Mouse (Mus musculus): ENCODE data around the gene Rpl22. TPM values are rescaled to one million over a fixed set of nuclear protein-coding genes. Genes with fewer than 3 reads are reported as not detected.

Gene Rpl22
- total and polyA plus RNA-seq, 2 experiments, result 22.2 to 199 TPM

DNA sequence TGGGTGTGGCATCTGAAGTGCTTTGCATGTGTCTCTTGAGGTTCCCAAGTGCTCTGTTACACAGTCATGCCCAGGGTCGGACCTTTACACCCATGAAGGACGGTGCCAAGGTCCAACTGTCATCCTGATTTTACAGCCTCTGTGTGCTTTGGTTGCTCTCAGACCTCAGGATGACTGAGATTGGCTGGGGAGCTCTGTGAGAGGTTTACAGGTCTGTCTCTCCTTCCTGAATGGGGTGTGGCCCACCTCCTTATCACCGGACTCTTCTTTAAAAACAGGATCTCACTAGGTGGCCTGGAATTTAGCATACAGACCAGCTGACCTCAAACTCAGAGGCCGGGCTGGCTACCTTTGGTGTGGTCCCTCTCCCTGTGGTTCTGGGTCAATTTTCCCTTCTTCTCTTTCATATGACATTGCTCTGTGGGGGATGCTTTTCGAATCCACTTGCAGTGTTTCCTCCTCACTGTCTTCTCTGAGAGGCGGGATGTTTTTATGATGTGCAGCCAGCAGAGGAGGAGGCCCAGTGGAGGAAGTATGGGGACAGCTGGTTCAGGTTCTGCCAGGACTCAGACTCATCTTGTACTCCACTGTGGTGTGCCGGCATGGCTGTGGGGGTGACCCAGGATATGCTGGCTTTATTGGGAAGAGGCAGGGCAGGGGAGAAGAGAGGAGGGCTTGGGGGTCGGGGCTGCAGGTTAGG lies 25.3 kb downstream of the Rpl22 start:
- no peaks in the 10 kb centered on the region for H3K4me1 ChIP-seq (ENCODE audit: control insufficient read depth, insufficient read depth, low read length)
- no peak for DNase-seq (ENCODE audit: extremely low read depth, low read depth, low spot score)
- WGBS, result 31% methylated on average over 8 of the region's 8 CpGs
- no peaks in the 10 kb centered on the region for H3K27me3 ChIP-seq (ENCODE audit: control insufficient read depth, insufficient read depth, low read length)
- no peak overlapping the region for H3K27ac ChIP-seq (replicated peaks; ENCODE audit: insufficient read depth, low read depth, low read length)
- H3K4me3 ChIP-seq (ENCODE audit: insufficient read depth, low read depth, low read length), result no peak overlapping the region
- H3K36me3 ChIP-seq (ENCODE audit: control insufficient read depth, insufficient read depth, low read length), result no peaks in the 10 kb centered on the region
- no peak for TF ChIP-seq POLR2A (IDR thresholded peaks at IDR 0.05; ENCODE audit: extremely low read depth, insufficient read depth, low read length)
- TF ChIP-seq CTCF (IDR thresholded peaks at IDR 0.05; ENCODE audit: low read depth, low read length), result no peak
- H3K79me2 ChIP-seq (ENCODE audit: control insufficient read depth, insufficient read depth, low read length), result no peaks in the 10 kb centered on the region
- no peak overlapping the region for H3K9ac ChIP-seq (ENCODE audit: low read depth, low read length)

DNA sequence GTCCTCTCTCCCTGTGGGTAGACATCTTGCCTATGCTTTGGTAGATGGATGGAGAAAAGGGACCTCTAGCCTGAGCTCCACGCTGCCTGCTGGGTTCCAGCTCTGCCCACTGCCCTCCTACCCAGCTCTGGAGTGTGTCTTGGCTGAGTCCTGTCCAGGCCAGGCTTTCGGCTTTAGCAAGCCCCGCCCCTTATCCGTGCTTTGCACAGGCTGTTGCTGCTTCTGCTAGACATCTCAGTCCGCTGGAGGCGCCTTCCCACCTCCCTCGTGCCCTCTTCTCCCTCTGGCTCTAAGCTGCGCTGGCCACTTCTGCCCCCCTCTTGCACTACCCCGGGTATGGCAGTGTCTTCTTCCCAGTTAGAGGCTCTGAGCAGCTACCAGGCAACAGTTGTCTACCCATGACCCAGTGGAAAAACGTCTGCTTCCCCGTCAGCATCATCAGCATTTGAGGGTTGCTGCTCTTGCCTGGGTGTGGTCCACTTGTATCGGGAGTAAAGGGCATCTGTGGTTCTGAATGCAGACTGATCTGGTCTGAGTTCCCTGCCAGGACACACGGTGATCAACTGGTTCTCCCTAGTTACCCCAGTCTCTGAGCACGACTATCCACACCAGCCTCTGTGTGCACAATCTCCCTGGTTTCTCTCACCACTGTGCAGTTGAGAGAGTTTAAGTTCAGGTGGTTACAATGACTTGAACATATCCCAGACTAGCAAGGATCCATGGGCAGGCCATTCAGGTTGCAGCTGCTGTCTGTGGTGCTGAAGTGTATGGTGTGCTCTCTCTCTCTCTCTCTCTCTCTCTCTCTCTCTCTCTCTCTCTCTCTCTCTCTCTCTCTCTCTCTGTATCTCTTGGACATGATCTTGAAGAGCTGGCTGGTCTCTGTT lies 26.1 kb downstream of the Rpl22 start:
- no peaks in the 10 kb centered on the region for H3K79me2 ChIP-seq (ENCODE audit: control insufficient read depth, insufficient read depth, low read length)
- no peaks in the 10 kb centered on the region for H3K4me1 ChIP-seq (ENCODE audit: control insufficient read depth, insufficient read depth, low read length)
- H3K9ac ChIP-seq (ENCODE audit: low read depth, low read length), result no peak overlapping the region
- H3K36me3 ChIP-seq (ENCODE audit: control insufficient read depth, insufficient read depth, low read length), result no peaks in the 10 kb centered on the region
- DNase-seq (ENCODE audit: extremely low read depth, low read depth, low spot score), result no peak
- H3K27ac ChIP-seq (replicated peaks; ENCODE audit: insufficient read depth, low read depth, low read length), result no peak overlapping the region
- H3K27me3 ChIP-seq (ENCODE audit: control insufficient read depth, insufficient read depth, low read length), result no peaks in the 10 kb centered on the region
- 19% methylated on average over 14 of the region's 14 CpGs for WGBS
- TF ChIP-seq CTCF (IDR thresholded peaks at IDR 0.05; ENCODE audit: low read depth, low read length) (no peak), POLR2A (IDR thresholded peaks at IDR 0.05; ENCODE audit: extremely low read depth, insufficient read depth, low read length) (no peak)
- H3K4me3 ChIP-seq (ENCODE audit: insufficient read depth, low read depth, low read length), result no peak overlapping the region

DNA sequence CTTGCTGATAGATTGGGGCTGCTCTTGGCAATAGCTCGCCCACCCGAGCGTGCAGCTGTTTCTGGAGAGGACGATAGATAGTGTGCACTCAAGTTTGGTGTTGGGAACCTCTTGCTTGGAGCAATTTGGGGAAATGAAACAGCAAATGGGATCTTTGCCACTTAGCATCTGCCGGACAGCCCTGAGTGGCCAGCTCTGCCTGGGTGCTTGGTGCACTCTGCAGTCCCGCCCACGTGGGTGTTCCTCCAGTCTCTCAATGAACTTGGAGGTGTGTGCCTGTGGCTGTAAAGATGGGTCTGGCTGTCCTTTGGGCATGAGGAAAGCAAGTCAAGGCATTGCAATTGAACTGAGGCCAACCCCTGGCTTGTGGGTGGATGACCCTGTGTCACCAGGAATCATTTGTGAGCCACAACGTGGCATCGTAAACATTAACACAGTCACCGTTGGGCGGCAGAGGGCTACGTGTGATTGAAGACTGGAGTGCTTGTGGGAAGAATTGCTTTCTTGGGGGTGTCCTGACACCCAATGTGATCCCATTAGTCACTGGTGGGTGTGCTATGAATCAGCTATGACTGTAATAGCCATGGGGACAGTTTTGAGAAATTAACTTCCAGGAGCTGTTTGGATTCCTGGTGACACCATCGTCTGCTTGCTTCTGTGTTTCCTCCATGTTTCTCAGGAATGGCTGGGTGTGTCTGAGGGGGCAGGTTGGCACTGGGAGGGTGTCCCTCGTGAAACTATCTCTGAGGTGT lies 28.5 kb downstream of the Rpl22 start:
- H3K27me3 ChIP-seq (ENCODE audit: control insufficient read depth, insufficient read depth, low read length), result no peaks in the 10 kb centered on the region
- H3K79me2 ChIP-seq (ENCODE audit: control insufficient read depth, insufficient read depth, low read length), result no peaks in the 10 kb centered on the region
- H3K4me3 ChIP-seq (ENCODE audit: insufficient read depth, low read depth, low read length), result no peak overlapping the region
- no peak overlapping the region for H3K9ac ChIP-seq (ENCODE audit: low read depth, low read length)
- TF ChIP-seq CTCF (IDR thresholded peaks at IDR 0.05; ENCODE audit: low read depth, low read length) (no peak), POLR2A (IDR thresholded peaks at IDR 0.05; ENCODE audit: extremely low read depth, insufficient read depth, low read length) (no peak)
- 73% methylated on average over 14 of the region's 14 CpGs for WGBS
- H3K27ac ChIP-seq (replicated peaks; ENCODE audit: insufficient read depth, low read depth, low read length), result no peak overlapping the region
- no peaks in the 10 kb centered on the region for H3K4me1 ChIP-seq (ENCODE audit: control insufficient read depth, insufficient read depth, low read length)
- H3K36me3 ChIP-seq (ENCODE audit: control insufficient read depth, insufficient read depth, low read length), result no peaks in the 10 kb centered on the region
- DNase-seq (ENCODE audit: extremely low read depth, low read depth, low spot score), result no peak

DNA sequence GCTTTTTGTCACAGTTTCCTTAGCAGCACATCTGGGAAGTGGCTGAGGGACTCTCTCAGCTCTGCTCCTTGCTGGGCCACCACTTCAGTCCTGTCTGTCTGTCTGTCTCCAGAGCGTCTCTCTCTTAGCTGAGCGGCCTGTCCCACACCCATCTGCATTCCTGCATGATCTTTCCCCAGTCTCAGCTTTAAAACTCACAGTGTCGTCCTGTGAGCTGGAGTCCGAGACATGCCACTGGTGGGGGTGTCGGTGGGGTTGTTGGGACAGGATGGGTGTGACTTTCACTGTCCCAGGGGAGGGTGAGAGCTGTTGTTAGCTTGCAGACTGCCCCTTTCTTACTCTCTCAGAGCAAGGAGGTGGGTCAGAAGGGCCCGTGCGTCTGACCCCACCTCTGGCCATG lies 30.1 kb downstream of the Rpl22 start:
- no peaks in the 10 kb centered on the region for H3K27me3 ChIP-seq (ENCODE audit: control insufficient read depth, insufficient read depth, low read length)
- DNase-seq (ENCODE audit: extremely low read depth, low read depth, low spot score), result no peak
- no peak overlapping the region for H3K27ac ChIP-seq (replicated peaks; ENCODE audit: insufficient read depth, low read depth, low read length)
- TF ChIP-seq POLR2A (IDR thresholded peaks at IDR 0.05; ENCODE audit: extremely low read depth, insufficient read depth, low read length), result no peak
- no peak for TF ChIP-seq CTCF (IDR thresholded peaks at IDR 0.05; ENCODE audit: low read depth, low read length)
- H3K9ac ChIP-seq (ENCODE audit: low read depth, low read length), result no peak overlapping the region
- WGBS, result 80% methylated on average over 7 of the region's 7 CpGs
- no peaks in the 10 kb centered on the region for H3K79me2 ChIP-seq (ENCODE audit: control insufficient read depth, insufficient read depth, low read length)
- no peaks in the 10 kb centered on the region for H3K36me3 ChIP-seq (ENCODE audit: control insufficient read depth, insufficient read depth, low read length)
- H3K4me1 ChIP-seq (ENCODE audit: control insufficient read depth, insufficient read depth, low read length), result no peaks in the 10 kb centered on the region
- H3K4me3 ChIP-seq (ENCODE audit: insufficient read depth, low read depth, low read length), result no peak overlapping the region

DNA sequence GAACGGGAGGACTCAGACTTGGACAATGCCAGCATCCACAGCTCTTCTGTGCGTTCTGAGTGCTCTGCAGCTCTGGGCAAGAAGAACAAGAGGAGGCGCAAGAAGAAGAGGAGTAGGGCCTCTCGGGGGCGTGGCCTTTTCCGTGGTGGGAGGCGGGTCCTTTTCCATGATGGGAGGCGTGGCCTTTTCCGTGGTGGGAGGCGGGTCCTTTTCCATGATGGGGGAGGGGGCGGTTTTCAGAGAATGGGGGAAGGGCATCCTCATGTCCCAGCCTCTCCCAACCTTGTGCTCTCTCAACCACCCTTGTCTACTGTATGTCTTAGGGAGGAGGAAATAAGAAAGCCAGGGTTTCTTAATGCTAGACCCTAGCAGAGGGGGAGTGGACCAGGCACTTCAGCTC lies 34.2 kb downstream of the Rpl22 start:
- no peaks in the 10 kb centered on the region for H3K36me3 ChIP-seq (ENCODE audit: control insufficient read depth, insufficient read depth, low read length)
- no peak overlapping the region for H3K27ac ChIP-seq (replicated peaks; ENCODE audit: insufficient read depth, low read depth, low read length)
- H3K79me2 ChIP-seq (ENCODE audit: control insufficient read depth, insufficient read depth, low read length), result no peaks in the 10 kb centered on the region
- no peaks in the 10 kb centered on the region for H3K4me1 ChIP-seq (ENCODE audit: control insufficient read depth, insufficient read depth, low read length)
- no peak for TF ChIP-seq POLR2A (IDR thresholded peaks at IDR 0.05; ENCODE audit: extremely low read depth, insufficient read depth, low read length)
- TF ChIP-seq CTCF (IDR thresholded peaks at IDR 0.05; ENCODE audit: low read depth, low read length), result no peak
- H3K4me3 ChIP-seq (ENCODE audit: insufficient read depth, low read depth, low read length), result no peak overlapping the region
- H3K27me3 ChIP-seq (ENCODE audit: control insufficient read depth, insufficient read depth, low read length), result no peaks in the 10 kb centered on the region
- no peak for DNase-seq (ENCODE audit: extremely low read depth, low read depth, low spot score)
- no peak overlapping the region for H3K9ac ChIP-seq (ENCODE audit: low read depth, low read length)
- WGBS, result 23% methylated on average over 11 of the region's 11 CpGs
